10 mouse cellular contexts compared by ENCODE assay signal in the genomic region with DNA sequence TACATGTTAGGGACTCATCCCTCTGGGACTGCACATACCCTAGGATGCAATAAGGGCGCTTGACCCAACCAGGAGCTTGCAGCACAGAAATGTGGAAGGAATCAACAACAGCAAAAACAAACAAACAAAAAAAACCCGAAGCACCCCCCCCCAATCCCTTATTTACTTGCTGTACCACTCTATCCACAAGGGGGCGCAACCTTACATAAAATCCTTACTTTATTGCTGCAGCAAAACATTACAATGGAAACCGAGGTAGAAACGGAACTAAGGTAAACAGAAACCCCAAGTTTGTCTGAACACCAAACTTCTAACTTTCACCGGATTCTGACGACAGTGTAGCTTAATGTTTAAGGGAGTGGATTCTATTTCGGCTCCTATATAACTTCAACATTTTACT.
DNase-seq lines count a peak whose midpoint lies in the region; ATAC-seq and TF ChIP-seq lines count a peak whose summit lies in the region.
"Had no signal": no experiment of that assay in that cellular context is flagged by ENCODE, and none has a peak within 500 bp of the region (broad histone marks: within the 10 kb centered on the region; RNA-seq: fewer than 3 reads in every experiment).

No protein-coding gene starts in this region.

- DNase-seq in adrenal gland, adult 18-20 months (ENCODE audit: low spot score in 2 of 2) = peak; percentile 19 to 21
- DNase-seq in adrenal gland, adult 8-10 months = no peak
- DNase-seq in layer of hippocampus, adult 2 months (ENCODE audit: low spot score in 2 of 2) = peak; percentile 3 to 36
- DNase-seq in layer of hippocampus, adult 9-10 months (ENCODE audit: low spot score) = no peak
- DNase-seq in 3T3-L1 (ENCODE audit: low read depth, low spot score) = peak; percentile 24
- peak; percentile 24 for DNase-seq in cerebellum, adult 9-10 months
- peak; percentile 22 for DNase-seq in kidney, postnatal 10 days

- no peak for ATAC-seq in activated CD4-positive, CD25-positive, alpha-beta regulatory T cell, adult 4 months

- H3K27ac ChIP-seq in layer of hippocampus, adult 2 months = no peak overlapping the region
- H3K27ac ChIP-seq: embryonic facial prominence, embryonic 12.5 days; limb, embryonic 15.5 days had no signal

- H3K4me3 ChIP-seq in layer of hippocampus, adult 2 months = no peak overlapping the region
- H3K4me3 ChIP-seq: embryonic facial prominence, embryonic 12.5 days; limb, embryonic 15.5 days had no signal

- peak; percentile 71 for TF ChIP-seq CTCF in layer of hippocampus, adult 2 months (conservative IDR thresholded peaks at IDR 0.05)

Comparison
In these comparisons a context has a peak if more than half of its experiments do, and no peak if none do; other contexts are left out.
1. DNase-seq: peak in adrenal gland, adult 18-20 months (2 of 2), layer of hippocampus, adult 2 months (2 of 2), 3T3-L1 (single experiment), cerebellum, adult 9-10 months (single experiment) and kidney, postnatal 10 days (single experiment); none in adrenal gland, adult 8-10 months (single experiment) and layer of hippocampus, adult 9-10 months (single experiment).